ENCODE assay signal across 23 mouse cellular contexts in genomic region chr5:35851485-35851884, GRCm38 (mm10). TPM values are rescaled to one million over a fixed set of nuclear protein-coding genes. Genes with fewer than 3 reads are reported as not detected.
A peak's percentile ranks its signal among the peaks of the same experiment; 100 is the strongest.
DNase-seq lines count a peak whose midpoint lies in the region; ATAC-seq and TF ChIP-seq lines count a peak whose summit lies in the region.
"Had no signal": no experiment of that assay in that cellular context is flagged by ENCODE, and none has a peak within 500 bp of the region (broad histone marks: within the 10 kb centered on the region; RNA-seq: fewer than 3 reads in every experiment).

No protein-coding gene starts in this region.

- DNase-seq in gastrocnemius, adult 2 months, result no peak
- no peak for DNase-seq in gastrocnemius, adult 8-10 months (ENCODE audit: low spot score in 2 of 2)
- DNase-seq in midbrain, postnatal 0 days (ENCODE audit: low spot score), result no peak
- peak; percentile 63 for DNase-seq in R1 (ENCODE audit: low read depth, low spot score)
- DNase-seq in embryo, embryonic 10 days (ENCODE audit: low spot score), result no peak
- DNase-seq in lung, postnatal 36 days, result no peak
- DNase-seq: adrenal gland, adult 8-10 months; adrenal gland, postnatal 36 days; cerebellum, adult 2 months; cerebellum, postnatal 10 days; embryo, embryonic 11 days; gastrocnemius, postnatal 10 days; heart, adult 2 months; heart, postnatal 14 days had no signal

- H3K27me3 ChIP-seq in midbrain, embryonic 16.5 days (ENCODE audit: control insufficient read depth, insufficient read depth, low read depth, low read length), result no peaks in the 10 kb centered on the region
- H3K27me3 ChIP-seq in midbrain, postnatal 0 days (ENCODE audit: insufficient read depth, low read length), result no peaks in the 10 kb centered on the region
- H3K27me3 ChIP-seq: embryonic facial prominence, embryonic 15.5 days had no signal

- intact Hi-C loops in gastrocnemius, adult 2 months (cut with DNase I), result loop anchor here (10.0 kb wide), 1 partner anchor 257 kb away; no protein-coding TSS in a partner anchor

- no peaks in the 10 kb centered on the region for H3K9me3 ChIP-seq in midbrain, embryonic 16.5 days (replicated peaks; ENCODE audit: control insufficient read depth, low read length, poor library complexity, severe bottlenecking)
- H3K9me3 ChIP-seq in midbrain, postnatal 0 days (ENCODE audit: low read length), result no peaks in the 10 kb centered on the region
- H3K9me3 ChIP-seq: embryonic facial prominence, embryonic 15.5 days; forebrain, embryonic 10.5 days; heart, embryonic 15.5 days had no signal

- ATAC-seq in midbrain, embryonic 16.5 days, result no peak
- no peak for ATAC-seq in midbrain, postnatal 0 days (ENCODE audit: low FRiP score)
- ATAC-seq: intestine, embryonic 16.5 days; Patski had no signal

- 32% methylated on average over 5 of the region's 5 CpGs for WGBS in midbrain, embryonic 16.5 days
- WGBS in midbrain, postnatal 0 days, result 33% methylated on average over 5 of the region's 5 CpGs

- no peak overlapping the region for H3K4me3 ChIP-seq in gastrocnemius, adult 2 months
- no peak overlapping the region for H3K4me3 ChIP-seq in midbrain, embryonic 16.5 days (ENCODE audit: low read depth, low read length)
- H3K4me3 ChIP-seq in midbrain, postnatal 0 days (ENCODE audit: low read depth, low read length), result no peak overlapping the region
- H3K4me3 ChIP-seq: embryonic facial prominence, embryonic 15.5 days; erythroblast, embryonic 14.5 days; forebrain, embryonic 10.5 days; heart, adult 2 months; heart, embryonic 15.5 days had no signal

- H3K4me1 ChIP-seq in midbrain, embryonic 16.5 days (ENCODE audit: control insufficient read depth, insufficient read depth, low read length), result peaks cover 9% of the 10 kb centered on the region; the same call in 1 of the 2 replicates
- H3K4me1 ChIP-seq in midbrain, postnatal 0 days (ENCODE audit: insufficient read depth, low read length), result no peaks in the 10 kb centered on the region

- H3K27ac ChIP-seq in gastrocnemius, adult 2 months, result peak overlapping the region; percentile 38
- H3K27ac ChIP-seq in midbrain, embryonic 16.5 days (ENCODE audit: low read length), result no peak overlapping the region
- H3K27ac ChIP-seq in midbrain, postnatal 0 days (ENCODE audit: low read depth, low read length), result no peak overlapping the region
- H3K27ac ChIP-seq: embryonic facial prominence, embryonic 15.5 days; forebrain, embryonic 10.5 days; heart, adult 2 months; heart, embryonic 15.5 days; hindbrain, embryonic 14.5 days had no signal

- no peaks in the 10 kb centered on the region for H3K36me3 ChIP-seq in midbrain, embryonic 16.5 days (ENCODE audit: control insufficient read depth, insufficient read depth, low read length)
- peaks cover 7% of the 10 kb centered on the region; the same call in 1 of the 2 replicates for H3K36me3 ChIP-seq in midbrain, postnatal 0 days (ENCODE audit: insufficient read depth, low read length)
- H3K36me3 ChIP-seq: embryonic facial prominence, embryonic 15.5 days; forebrain, embryonic 10.5 days; heart, embryonic 15.5 days had no signal

- no peak for TF ChIP-seq CTCF in gastrocnemius, adult 2 months (IDR thresholded peaks at IDR 0.05)
- no peak for TF ChIP-seq CTCF in midbrain, postnatal 0 days (IDR thresholded peaks at IDR 0.05)

- 0 out of 2 replicates have a peak overlapping the region, but pooled peaks have one; percentile 23 for H3K9ac ChIP-seq in midbrain, embryonic 16.5 days (ENCODE audit: low read depth, low read length)
- H3K9ac ChIP-seq in midbrain, postnatal 0 days (replicated peaks; ENCODE audit: low read length, poor library complexity, severe bottlenecking), result no peak overlapping the region
- H3K9ac ChIP-seq: embryonic facial prominence, embryonic 15.5 days; heart, embryonic 15.5 days had no signal

- no peak overlapping the region for H3K4me2 ChIP-seq in midbrain, embryonic 16.5 days (ENCODE audit: low read length)
- H3K4me2 ChIP-seq in midbrain, postnatal 0 days (ENCODE audit: low read depth, low read length, poor library complexity, severe bottlenecking), result no peak overlapping the region
- H3K4me2 ChIP-seq: embryonic facial prominence, embryonic 15.5 days; heart, embryonic 11.5 days; heart, embryonic 15.5 days; hindbrain, embryonic 14.5 days had no signal

RNA-seq across cellular contexts. Expression of gene Afap1, which starts 41.6 kb away (rescaled TPM):
- 1 to 10 TPM; 7.4 to 8.3 TPM for total RNA-seq in gastrocnemius, adult 2 months (2021)
- total RNA-seq in gastrocnemius, adult 8-10 months (2022), result 1 to 10 TPM; 5.5 to 7.5 (median 5.8) TPM
- 61.2 and 65.6 TPM in 2 replicates for polyA plus RNA-seq in midbrain, embryonic 16.5 days (2015; fragmentation: Nextera tagmentation; extraction: Ambion mirVana)
- 65.4 and 80.9 TPM in 2 replicates for total RNA-seq in midbrain, postnatal 0 days (2014; rRNA removed)
- polyA plus RNA-seq in midbrain, postnatal 0 days (2015; fragmentation: Nextera tagmentation; extraction: Ambion mirVana), result 43.5 and 43.8 TPM in 2 replicates
